Mouse (Mus musculus) spleen, adult 2 months (tissue): ENCODE data around the gene Fbxo11.

Experiments
- CTCF ChIP-seq: fragments of 200-500 bp; IDR thresholded peaks from 2 replicates; pipeline ENCODE4 v1.5.1; 2011; ENCODE audit warnings: mild to moderate bottlenecking, inconsistent platforms; ENCODE audit not compliant: insufficient read depth, insufficient read length, insufficient replicate concordance; ENCODE audit errors: extremely low read depth
- POLR2A ChIP-seq: fragments of 200-500 bp; IDR thresholded peaks from 2 replicates; pipeline ENCODE4 v1.6.1; 2011; ENCODE audit warnings: low read depth, low read length, inconsistent platforms

DNA sequence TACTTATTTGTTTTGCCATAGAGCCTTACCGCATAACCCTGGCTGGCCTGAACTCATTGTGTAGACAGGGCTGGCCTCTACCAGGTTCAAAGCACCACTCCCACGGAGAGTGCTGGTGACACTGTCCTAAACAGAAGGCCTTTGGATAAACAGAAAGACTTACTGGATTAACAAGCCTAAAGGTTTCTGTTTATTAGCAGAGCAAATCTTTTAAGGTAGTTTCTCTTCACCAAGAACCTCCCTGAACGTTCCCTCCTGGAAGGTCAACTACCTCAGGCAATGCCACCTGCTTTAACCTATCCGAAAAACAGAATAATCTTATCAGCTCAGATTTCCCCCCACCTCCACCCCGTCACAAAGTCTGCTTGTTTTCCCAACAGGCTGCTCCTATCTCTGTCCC lies 92.2 kb downstream of the Fbxo11 start:
- TF ChIP-seq CTCF (no peak), POLR2A (no peak)
